Mouse (Mus musculus) frontal cortex, postnatal 14 days (tissue): ENCODE measurements around the gene Rdh16f1.

Source experiments
- DNase-seq, 2 experiments: peaks; one replicate each; pipeline ENCODE4 v3.0.0; 2022; ENCODE audit warnings: low spot score in 2 of 2

The Rdh16f1 gene

GRCm38 (mm10) chr10:127759181-127760110 is at the start of gene Rdh16f1, which contains the start of gene Rdh1:
Gene Rdh16f1, plus strand, starts transcription at chr10:127759787.
Gene Rdh1, plus strand, starts transcription at chr10:127759721.
- no peak for DNase-seq

GRCm38 (mm10) chr10:127710331-127710730 is 49.3 kb upstream of the Rdh16f1 start:
- DNase-seq, result no peak

GRCm38 (mm10) chr10:127712736-127713135 is 46.9 kb upstream of the Rdh16f1 start:
- DNase-seq, result no peak

- no peak for DNase-seq
Measured at GRCm38 (mm10) chr10:127721671-127722418, 37.7 kb upstream of the Rdh16f1 start.

GRCm38 (mm10) chr10:127724178-127724577 is 35.4 kb upstream of the Rdh16f1 start, which contains the start of gene Tac2:
Gene Tac2, plus strand, starts transcription at chr10:127724478.
- no peak for DNase-seq

- no peak for DNase-seq
Measured at GRCm38 (mm10) chr10:127725136-127725535, 34.5 kb upstream of the Rdh16f1 start.

GRCm38 (mm10) chr10:127728437-127728836 is 31.1 kb upstream of the Rdh16f1 start:
- DNase-seq, result no peak

- no peak for DNase-seq
Measured at GRCm38 (mm10) chr10:127730285-127730932, 29.2 kb upstream of the Rdh16f1 start.

- DNase-seq, result no peak
Measured at GRCm38 (mm10) chr10:127730933-127731310, 28.7 kb upstream of the Rdh16f1 start.

GRCm38 (mm10) chr10:127731397-127731796 is 28.2 kb upstream of the Rdh16f1 start:
- no peak for DNase-seq

GRCm38 (mm10) chr10:127734434-127734833 is 25.2 kb upstream of the Rdh16f1 start:
- no peak for DNase-seq

- no peak for DNase-seq
Measured at GRCm38 (mm10) chr10:127736266-127736665, 23.3 kb upstream of the Rdh16f1 start.

GRCm38 (mm10) chr10:127736916-127737315 is 22.7 kb upstream of the Rdh16f1 start:
- no peak for DNase-seq

GRCm38 (mm10) chr10:127737552-127737951 is 22.0 kb upstream of the Rdh16f1 start:
- DNase-seq, result no peak

GRCm38 (mm10) chr10:127738151-127738882 is 21.3 kb upstream of the Rdh16f1 start:
- DNase-seq, result no peak

- peak in 1 of 2 experiments; percentile 55 for DNase-seq
Measured at GRCm38 (mm10) chr10:127739083-127739660, 20.4 kb upstream of the Rdh16f1 start, which contains the start of gene Zbtb39. Gene Zbtb39, plus strand, starts transcription at chr10:127739538.

- no peak for DNase-seq
Measured at GRCm38 (mm10) chr10:127739661-127740161, 19.9 kb upstream of the Rdh16f1 start.

GRCm38 (mm10) chr10:127744661-127745060 is 14.9 kb upstream of the Rdh16f1 start:
- DNase-seq, result no peak

GRCm38 (mm10) chr10:127745886-127746285 is 13.7 kb upstream of the Rdh16f1 start:
- no peak for DNase-seq

- no peak for DNase-seq
Measured at GRCm38 (mm10) chr10:127747254-127747653, 12.3 kb upstream of the Rdh16f1 start.
